Mouse (Mus musculus): ENCODE measurements around the gene Ndufb7.

GRCm38 (mm10) chr8:83587644-83588043, 21.2 kb downstream of the Ndufb7 start:
- TF ChIP-seq GATA1 (IDR thresholded peaks at IDR 0.05; ENCODE audit: low read length) (no peak), TAL1 (IDR thresholded peaks at IDR 0.05; ENCODE audit: low read length) (no peak)
